Mouse (Mus musculus): ENCODE measurements around the gene Arhgef38. TPM values are rescaled to one million over a fixed set of nuclear protein-coding genes. Genes with fewer than 3 reads are reported as not detected.

Arhgef38 gene
- polyA plus RNA-seq, 1 experiment from 2014 or later = 0.04 TPM

- Histone ChIP-seq H3K4me3 (ENCODE audit: low read depth, low read length) (no peak overlapping the region), H3K27me3 (ENCODE audit: control insufficient read depth, insufficient read depth, low read depth, low read length) (no peaks in the 10 kb centered on the region), H3K4me1 (ENCODE audit: control insufficient read depth, low read depth, low read length) (no peaks in the 10 kb centered on the region), H3K27ac (ENCODE audit: low read length) (no peak overlapping the region), H3K36me3 (ENCODE audit: control insufficient read depth, insufficient read depth) (no peaks in the 10 kb centered on the region), H3K9ac (ENCODE audit: low read depth, low read length) (no peak overlapping the region), H3K4me2 (ENCODE audit: low read depth, low read length) (no peak overlapping the region), H3K9me3 (replicated peaks; ENCODE audit: control insufficient read depth, low read length) (no peaks in the 10 kb centered on the region)
- no peak for ATAC-seq (ENCODE audit: low read depth)
- 66% methylated on average over 19 of the region's 19 CpGs for WGBS (ENCODE audit: insufficient replicate concordance)
Measured at GRCm38 (mm10) chr3:133227258-133228012, 7.3 kb downstream of the Arhgef38 start.

GRCm38 (mm10) chr3:133218501-133218900 is 16.2 kb downstream of the Arhgef38 start:
- no peak overlapping the region for H3K9ac ChIP-seq (ENCODE audit: low read depth, low read length)
- no peaks in the 10 kb centered on the region for H3K9me3 ChIP-seq (replicated peaks; ENCODE audit: control insufficient read depth, low read length)
- no peaks in the 10 kb centered on the region for H3K27me3 ChIP-seq (ENCODE audit: control insufficient read depth, insufficient read depth, low read depth, low read length)
- no peaks in the 10 kb centered on the region for H3K36me3 ChIP-seq (ENCODE audit: control insufficient read depth, insufficient read depth)
- no peaks in the 10 kb centered on the region for H3K4me1 ChIP-seq (ENCODE audit: control insufficient read depth, low read depth, low read length)
- no peak overlapping the region for H3K27ac ChIP-seq (ENCODE audit: low read length)
- no peak overlapping the region for H3K4me3 ChIP-seq (ENCODE audit: low read depth, low read length)
- WGBS (ENCODE audit: insufficient replicate concordance) = 71% methylated on average over 7 of the region's 7 CpGs
- no peak overlapping the region for H3K4me2 ChIP-seq (ENCODE audit: low read depth, low read length)
- ATAC-seq (ENCODE audit: low read depth) = no peak

DNA sequence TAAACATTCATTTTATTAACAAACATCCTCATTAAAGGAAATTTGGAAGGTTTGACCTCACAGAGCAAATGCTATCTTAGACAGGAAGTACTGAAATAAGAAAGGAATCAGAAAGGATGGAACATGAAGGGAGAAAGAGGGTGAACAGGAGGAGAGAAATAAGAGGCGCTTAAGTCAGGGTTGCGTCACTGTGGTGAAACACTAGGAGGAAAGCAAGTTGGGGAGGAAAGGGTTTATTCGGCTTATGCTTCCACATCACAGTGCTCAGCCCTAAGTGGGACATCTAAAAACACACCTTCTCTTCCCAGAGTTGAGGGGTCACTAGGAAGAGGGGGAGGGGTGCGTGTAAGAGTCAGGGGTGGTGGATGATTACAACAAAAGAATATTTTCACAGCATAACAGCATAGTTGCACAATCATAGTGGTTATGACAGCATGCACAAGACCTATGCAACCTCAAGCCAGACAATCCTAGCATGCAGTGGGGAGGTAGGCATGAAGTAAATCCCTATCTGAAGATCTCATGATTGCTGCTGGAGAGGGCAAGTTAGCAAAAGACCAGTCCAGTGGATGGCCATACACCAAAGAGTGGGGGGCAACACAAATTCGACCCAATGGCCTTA is 19.4 kb downstream of the Arhgef38 start:
- ATAC-seq (ENCODE audit: low read depth) = no peak
- 60% methylated on average over 5 of the region's 5 CpGs for WGBS (ENCODE audit: insufficient replicate concordance)

DNA sequence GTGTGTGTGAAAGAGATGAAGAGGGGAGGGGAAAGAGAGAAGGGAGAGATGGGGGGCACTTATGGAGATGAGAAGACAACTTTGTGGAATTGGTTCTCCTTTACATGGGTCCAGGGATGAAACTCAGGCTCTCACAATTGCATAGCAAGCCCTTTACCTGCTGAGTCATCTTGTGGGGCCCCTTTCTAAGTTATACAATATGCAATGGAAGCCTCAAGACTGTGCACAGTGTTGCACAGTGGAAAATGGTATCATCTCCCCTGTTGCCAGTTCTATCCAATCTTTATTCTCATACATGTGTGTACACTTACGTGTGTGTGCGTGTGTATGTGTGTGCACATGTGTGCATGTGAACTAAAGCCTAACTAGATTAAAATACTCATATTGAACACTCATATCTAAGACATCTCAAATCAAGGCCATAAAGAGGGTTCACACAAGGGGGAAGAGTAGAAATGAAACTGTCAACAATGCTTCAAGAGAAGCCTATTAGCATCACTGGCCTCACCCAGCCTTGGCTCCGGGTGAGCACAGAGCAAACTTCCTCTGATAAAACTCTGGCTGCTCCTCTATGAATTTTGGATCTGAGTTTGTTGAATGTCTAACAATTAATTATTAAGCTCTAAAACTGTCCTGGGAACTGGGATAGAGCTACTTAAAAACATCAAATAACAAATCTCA is 21.2 kb downstream of the Arhgef38 start:
- no peaks in the 10 kb centered on the region for H3K36me3 ChIP-seq (ENCODE audit: control insufficient read depth, insufficient read depth)
- H3K9ac ChIP-seq (ENCODE audit: low read depth, low read length) = no peak overlapping the region
- no peak overlapping the region for H3K4me3 ChIP-seq (ENCODE audit: low read depth, low read length)
- no peaks in the 10 kb centered on the region for H3K4me1 ChIP-seq (ENCODE audit: control insufficient read depth, low read depth, low read length)
- no peak for ATAC-seq (ENCODE audit: low read depth)
- no peaks in the 10 kb centered on the region for H3K27me3 ChIP-seq (ENCODE audit: control insufficient read depth, insufficient read depth, low read depth, low read length)
- no peak overlapping the region for H3K4me2 ChIP-seq (ENCODE audit: low read depth, low read length)
- H3K9me3 ChIP-seq (replicated peaks; ENCODE audit: control insufficient read depth, low read length) = no peaks in the 10 kb centered on the region
- no peak overlapping the region for H3K27ac ChIP-seq (ENCODE audit: low read length)
- WGBS (ENCODE audit: insufficient replicate concordance) = 55% methylated on average over 3 of the region's 3 CpGs

More for the DNA sequence above, 19.4 kb downstream of the Arhgef38 start:
- Histone ChIP-seq H3K4me1 (ENCODE audit: control insufficient read depth, low read depth, low read length) (no peaks in the 10 kb centered on the region), H3K9ac (ENCODE audit: low read depth, low read length) (no peak overlapping the region), H3K27me3 (ENCODE audit: control insufficient read depth, insufficient read depth, low read depth, low read length) (no peaks in the 10 kb centered on the region), H3K4me3 (ENCODE audit: low read depth, low read length) (no peak overlapping the region), H3K9me3 (replicated peaks; ENCODE audit: control insufficient read depth, low read length) (no peaks in the 10 kb centered on the region), H3K4me2 (ENCODE audit: low read depth, low read length) (no peak overlapping the region), H3K36me3 (ENCODE audit: control insufficient read depth, insufficient read depth) (no peaks in the 10 kb centered on the region), H3K27ac (ENCODE audit: low read length) (no peak overlapping the region)

GRCm38 (mm10) chr3:133211324-133211723 is 23.4 kb downstream of the Arhgef38 start:
- Histone ChIP-seq H3K9ac (ENCODE audit: low read depth, low read length) (no peak overlapping the region), H3K27me3 (ENCODE audit: control insufficient read depth, insufficient read depth, low read depth, low read length) (no peaks in the 10 kb centered on the region), H3K4me3 (ENCODE audit: low read depth, low read length) (no peak overlapping the region), H3K9me3 (replicated peaks; ENCODE audit: control insufficient read depth, low read length) (no peaks in the 10 kb centered on the region), H3K4me1 (ENCODE audit: control insufficient read depth, low read depth, low read length) (no peaks in the 10 kb centered on the region), H3K4me2 (ENCODE audit: low read depth, low read length) (no peak overlapping the region), H3K27ac (ENCODE audit: low read length) (no peak overlapping the region), H3K36me3 (ENCODE audit: control insufficient read depth, insufficient read depth) (no peaks in the 10 kb centered on the region)
- ATAC-seq (ENCODE audit: low read depth) = no peak
- WGBS (ENCODE audit: insufficient replicate concordance) = 57% methylated on average over 3 of the region's 3 CpGs

DNA sequence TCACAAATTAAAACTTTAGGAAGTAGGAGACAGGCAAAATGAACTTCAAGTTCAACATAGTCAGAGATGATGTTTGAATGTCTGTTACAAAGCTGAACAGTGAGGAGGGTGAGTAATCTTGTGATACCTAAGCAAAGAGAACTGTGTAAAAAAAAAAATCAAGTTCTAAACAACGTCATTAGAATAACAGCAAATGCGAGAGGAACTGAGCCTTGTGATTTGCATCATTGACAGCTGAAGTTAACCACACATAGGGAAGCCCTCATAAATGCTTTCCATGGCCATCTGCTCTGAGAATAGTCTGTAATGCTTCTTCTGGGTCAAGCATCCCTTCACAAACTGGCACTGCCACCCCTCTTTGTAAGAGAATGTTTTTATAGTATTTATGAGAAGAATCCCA is 31.0 kb downstream of the Arhgef38 start:
- Histone ChIP-seq H3K9me3 (replicated peaks; ENCODE audit: control insufficient read depth, low read length) (no peaks in the 10 kb centered on the region), H3K27ac (ENCODE audit: low read length) (no peak overlapping the region), H3K36me3 (ENCODE audit: control insufficient read depth, insufficient read depth) (no peaks in the 10 kb centered on the region), H3K4me2 (ENCODE audit: low read depth, low read length) (no peak overlapping the region), H3K4me1 (ENCODE audit: control insufficient read depth, low read depth, low read length) (no peaks in the 10 kb centered on the region), H3K9ac (ENCODE audit: low read depth, low read length) (no peak overlapping the region), H3K27me3 (ENCODE audit: control insufficient read depth, insufficient read depth, low read depth, low read length) (no peaks in the 10 kb centered on the region), H3K4me3 (ENCODE audit: low read depth, low read length) (no peak overlapping the region)
- ATAC-seq (ENCODE audit: low read depth) = no peak
- WGBS (ENCODE audit: insufficient replicate concordance) = 43% methylated on average over 2 of the region's 2 CpGs

GRCm38 (mm10) chr3:133202171-133202570 is 32.6 kb downstream of the Arhgef38 start:
- Histone ChIP-seq H3K9me3 (replicated peaks; ENCODE audit: control insufficient read depth, low read length) (no peaks in the 10 kb centered on the region), H3K9ac (ENCODE audit: low read depth, low read length) (no peak overlapping the region), H3K27ac (ENCODE audit: low read length) (no peak overlapping the region), H3K27me3 (ENCODE audit: control insufficient read depth, insufficient read depth, low read depth, low read length) (no peaks in the 10 kb centered on the region), H3K4me1 (ENCODE audit: control insufficient read depth, low read depth, low read length) (no peaks in the 10 kb centered on the region), H3K36me3 (ENCODE audit: control insufficient read depth, insufficient read depth) (no peaks in the 10 kb centered on the region), H3K4me2 (ENCODE audit: low read depth, low read length) (no peak overlapping the region), H3K4me3 (ENCODE audit: low read depth, low read length) (no peak overlapping the region)
- no peak for ATAC-seq (ENCODE audit: low read depth)
- 78% methylated on average over 13 of the region's 13 CpGs for WGBS (ENCODE audit: insufficient replicate concordance)

- 69% methylated on average over 3 of the region's 3 CpGs for WGBS (ENCODE audit: insufficient replicate concordance)
- Histone ChIP-seq H3K4me3 (ENCODE audit: low read depth, low read length) (no peak overlapping the region), H3K4me2 (ENCODE audit: low read depth, low read length) (no peak overlapping the region), H3K9ac (ENCODE audit: low read depth, low read length) (no peak overlapping the region), H3K36me3 (ENCODE audit: control insufficient read depth, insufficient read depth) (no peaks in the 10 kb centered on the region), H3K27me3 (ENCODE audit: control insufficient read depth, insufficient read depth, low read depth, low read length) (no peaks in the 10 kb centered on the region), H3K9me3 (replicated peaks; ENCODE audit: control insufficient read depth, low read length) (no peaks in the 10 kb centered on the region), H3K4me1 (ENCODE audit: control insufficient read depth, low read depth, low read length) (no peaks in the 10 kb centered on the region), H3K27ac (ENCODE audit: low read length) (no peak overlapping the region)
- no peak for ATAC-seq (ENCODE audit: low read depth)
Measured at GRCm38 (mm10) chr3:133188930-133189329, 45.8 kb downstream of the Arhgef38 start.

DNA sequence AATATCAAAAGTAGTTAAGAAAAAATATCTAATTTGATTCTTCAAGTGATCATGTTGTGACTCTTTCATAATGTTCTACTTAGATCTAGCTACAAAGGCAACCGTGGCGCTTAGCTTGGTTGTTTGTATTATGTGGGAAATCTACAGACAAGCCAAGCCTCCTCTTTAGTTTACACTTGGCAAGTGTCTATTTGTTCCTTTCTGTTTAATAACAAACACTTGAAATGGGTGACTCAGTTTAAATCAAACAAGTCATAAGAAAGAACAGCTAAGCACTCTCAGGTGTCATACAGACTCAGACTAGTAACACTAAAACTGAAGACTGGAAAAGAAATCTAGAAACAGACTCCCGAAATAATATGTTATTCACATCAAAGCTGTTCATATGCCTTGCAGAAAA is 47.2 kb downstream of the Arhgef38 start:
- 67% methylated on average over 3 of the region's 3 CpGs for WGBS (ENCODE audit: insufficient replicate concordance)
- ATAC-seq (ENCODE audit: low read depth) = no peak

More for the DNA sequence above, 47.2 kb downstream of the Arhgef38 start:
- H3K36me3 ChIP-seq (ENCODE audit: control insufficient read depth, insufficient read depth) = no peaks in the 10 kb centered on the region
- no peak overlapping the region for H3K27ac ChIP-seq (ENCODE audit: low read length)
- H3K9ac ChIP-seq (ENCODE audit: low read depth, low read length) = no peak overlapping the region
- H3K4me1 ChIP-seq (ENCODE audit: control insufficient read depth, low read depth, low read length) = no peaks in the 10 kb centered on the region
- no peaks in the 10 kb centered on the region for H3K9me3 ChIP-seq (replicated peaks; ENCODE audit: control insufficient read depth, low read length)
- no peak overlapping the region for H3K4me2 ChIP-seq (ENCODE audit: low read depth, low read length)
- H3K4me3 ChIP-seq (ENCODE audit: low read depth, low read length) = no peak overlapping the region
- no peaks in the 10 kb centered on the region for H3K27me3 ChIP-seq (ENCODE audit: control insufficient read depth, insufficient read depth, low read depth, low read length)
